Mouse (Mus musculus) layer of hippocampus, adult 9-11 months (tissue): Measurements from ENCODE around the gene Tiam1.

Source experiments
- DNase-seq: peaks from one replicate; pipeline ENCODE4 v3.0.0; 2022

Tiam1 gene

GRCm38 (mm10) chr16:89773657-89774552, 369.7 kb downstream of the Tiam1 start:
- peak; percentile 90 for DNase-seq

- DNase-seq = no peak
These were observed 377.6 kb downstream of the Tiam1 start for GRCm38 (mm10) chr16:89765919-89766318.

GRCm38 (mm10) chr16:89765470-89765869, 378.1 kb downstream of the Tiam1 start:
- no peak for DNase-seq

- no peak for DNase-seq
These were observed 379.8 kb downstream of the Tiam1 start for GRCm38 (mm10) chr16:89763812-89764211.

- no peak for DNase-seq
These were observed 381.0 kb downstream of the Tiam1 start for GRCm38 (mm10) chr16:89762523-89762922.

GRCm38 (mm10) chr16:89762096-89762495, 381.5 kb downstream of the Tiam1 start:
- no peak for DNase-seq

GRCm38 (mm10) chr16:89757384-89757783, 386.2 kb downstream of the Tiam1 start:
- no peak for DNase-seq

- DNase-seq = no peak
These were observed 388.9 kb downstream of the Tiam1 start for GRCm38 (mm10) chr16:89754709-89755108.

- DNase-seq = no peak
These were observed 395.7 kb downstream of the Tiam1 start for GRCm38 (mm10) chr16:89747864-89748263.

- DNase-seq = no peak
These were observed 404.0 kb downstream of the Tiam1 start for GRCm38 (mm10) chr16:89739559-89739958.

- no peak for DNase-seq
These were observed 404.6 kb downstream of the Tiam1 start for GRCm38 (mm10) chr16:89738963-89739362.
